Mouse (Mus musculus): ENCODE measurements around the gene Fam198a.

Gene Fam198a

GRCm38 (mm10) chr9:121974141-121974986 lies 23.6 kb downstream of the Fam198a start:
- in situ Hi-C loops (cut with MboI; ENCODE audit: low pct_unique_long_range_greater_than_20kb in 1 of 2, low sequenced_read_pairs in 2 of 2, unreplicated experiment in 1 of 2), result no loop called here

- in situ Hi-C loops (cut with MboI; ENCODE audit: low pct_unique_long_range_greater_than_20kb in 1 of 2, low sequenced_read_pairs in 2 of 2, unreplicated experiment in 1 of 2), result no loop called here
Observed at GRCm38 (mm10) chr9:121975321-121975720, 24.5 kb downstream of the Fam198a start.

GRCm38 (mm10) chr9:121981046-121981445 lies 30.3 kb downstream of the Fam198a start:
- in situ Hi-C loops (cut with MboI; ENCODE audit: low pct_unique_long_range_greater_than_20kb in 1 of 2, low sequenced_read_pairs in 2 of 2, unreplicated experiment in 1 of 2), result no loop called here

GRCm38 (mm10) chr9:121981466-121982105 lies 30.8 kb downstream of the Fam198a start:
- in situ Hi-C loops (cut with MboI; ENCODE audit: low pct_unique_long_range_greater_than_20kb in 1 of 2, low sequenced_read_pairs in 2 of 2, unreplicated experiment in 1 of 2), result no loop called here

- in situ Hi-C loops (cut with MboI; ENCODE audit: low pct_unique_long_range_greater_than_20kb in 1 of 2, low sequenced_read_pairs in 2 of 2, unreplicated experiment in 1 of 2), result no loop called here
Observed at GRCm38 (mm10) chr9:121982214-121982613, 31.4 kb downstream of the Fam198a start.

- in situ Hi-C loops (cut with MboI; ENCODE audit: low pct_unique_long_range_greater_than_20kb in 1 of 2, low sequenced_read_pairs in 2 of 2, unreplicated experiment in 1 of 2), result no loop called here
Observed at GRCm38 (mm10) chr9:121982665-121983064, 31.9 kb downstream of the Fam198a start.

GRCm38 (mm10) chr9:121983504-121983903 lies 32.7 kb downstream of the Fam198a start:
- in situ Hi-C loops (cut with MboI; ENCODE audit: low pct_unique_long_range_greater_than_20kb in 1 of 2, low sequenced_read_pairs in 2 of 2, unreplicated experiment in 1 of 2), result no loop called here

GRCm38 (mm10) chr9:121984465-121985461 lies 34.0 kb downstream of the Fam198a start:
- in situ Hi-C loops (cut with MboI; ENCODE audit: low pct_unique_long_range_greater_than_20kb in 1 of 2, low sequenced_read_pairs in 2 of 2, unreplicated experiment in 1 of 2), result no loop called here

GRCm38 (mm10) chr9:121988910-121989309 lies 38.1 kb downstream of the Fam198a start:
- in situ Hi-C loops (cut with MboI; ENCODE audit: low pct_unique_long_range_greater_than_20kb in 1 of 2, low sequenced_read_pairs in 2 of 2, unreplicated experiment in 1 of 2), result no loop called here

GRCm38 (mm10) chr9:121989536-121989935 lies 38.7 kb downstream of the Fam198a start:
- in situ Hi-C loops (cut with MboI; ENCODE audit: low pct_unique_long_range_greater_than_20kb in 1 of 2, low sequenced_read_pairs in 2 of 2, unreplicated experiment in 1 of 2), result no loop called here

- in situ Hi-C loops (cut with MboI; ENCODE audit: low pct_unique_long_range_greater_than_20kb in 1 of 2, low sequenced_read_pairs in 2 of 2, unreplicated experiment in 1 of 2), result no loop called here
Observed at GRCm38 (mm10) chr9:121991041-121991440, 40.3 kb downstream of the Fam198a start.

- in situ Hi-C loops (cut with MboI; ENCODE audit: low pct_unique_long_range_greater_than_20kb in 1 of 2, low sequenced_read_pairs in 2 of 2, unreplicated experiment in 1 of 2), result no loop called here
Observed at GRCm38 (mm10) chr9:121993047-121993446, 42.3 kb downstream of the Fam198a start.

GRCm38 (mm10) chr9:121995077-121995476 lies 44.3 kb downstream of the Fam198a start:
- in situ Hi-C loops (cut with MboI; ENCODE audit: low pct_unique_long_range_greater_than_20kb in 1 of 2, low sequenced_read_pairs in 2 of 2, unreplicated experiment in 1 of 2), result no loop called here

- in situ Hi-C loops (cut with MboI; ENCODE audit: low pct_unique_long_range_greater_than_20kb in 1 of 2, low sequenced_read_pairs in 2 of 2, unreplicated experiment in 1 of 2), result no loop called here
Observed at GRCm38 (mm10) chr9:121995508-121996131, 44.8 kb downstream of the Fam198a start.

GRCm38 (mm10) chr9:121997010-121997409 lies 46.2 kb downstream of the Fam198a start, which contains the start of gene Pomgnt2:
Gene Pomgnt2, minus strand, starts transcription at chr9:121997110.
- in situ Hi-C loops (cut with MboI; ENCODE audit: low pct_unique_long_range_greater_than_20kb in 1 of 2, low sequenced_read_pairs in 2 of 2, unreplicated experiment in 1 of 2), result no loop called here

- in situ Hi-C loops (cut with MboI; ENCODE audit: low pct_unique_long_range_greater_than_20kb in 1 of 2, low sequenced_read_pairs in 2 of 2, unreplicated experiment in 1 of 2), result no loop called here
Observed at GRCm38 (mm10) chr9:121997978-121998377, 47.2 kb downstream of the Fam198a start.

GRCm38 (mm10) chr9:122006175-122006574 lies 55.4 kb downstream of the Fam198a start:
- in situ Hi-C loops (cut with MboI; ENCODE audit: low pct_unique_long_range_greater_than_20kb in 1 of 2, low sequenced_read_pairs in 2 of 2, unreplicated experiment in 1 of 2), result no loop called here

- in situ Hi-C loops (cut with MboI; ENCODE audit: low pct_unique_long_range_greater_than_20kb in 1 of 2, low sequenced_read_pairs in 2 of 2, unreplicated experiment in 1 of 2), result no loop called here
Observed at GRCm38 (mm10) chr9:122006609-122007008, 55.8 kb downstream of the Fam198a start.

Data from mouse embryonic stem cell (cell line).